Mouse (Mus musculus): ENCODE results near the gene Bicd1. TPM values are rescaled to one million over a fixed set of nuclear protein-coding genes. Genes with fewer than 3 reads are reported as not detected.
A peak's percentile ranks its signal among the peaks of the same experiment; 100 is the strongest.
"Not testable (repeated sequence)": the region's sequence is repeated elsewhere in the genome, so short reads cannot be mapped to it uniquely, and the experiment has no call there.

The Bicd1 gene
- not detected in 2 replicates for polyA plus RNA-seq (2012)

- Histone ChIP-seq H3K36me3 (ENCODE audit: control insufficient read depth) (no peaks in the 10 kb centered on the region), H3K9me3 (ENCODE audit: control insufficient read depth, low read length) (no peaks in the 10 kb centered on the region), H3K27me3 (ENCODE audit: control insufficient read depth) (peaks cover 12% of the 10 kb centered on the region), H3K4me1 (ENCODE audit: control insufficient read depth) (peaks cover 14% of the 10 kb centered on the region), H3K4me3 (replicated peaks) (peak within 1 kb of the TSS; percentile 71)
- no peak for TF ChIP-seq GATA1 (IDR thresholded peaks at IDR 0.05; ENCODE audit: low read length)
- TF ChIP-seq TAL1 (IDR thresholded peaks at IDR 0.05; ENCODE audit: low read length) = no peak
Observed at GRCm38 (mm10) chr6:149408833-149409332, at the start of gene Bicd1. Bicd1 (plus strand) TSS chr6:149408886.

GRCm38 (mm10) chr6:149362533-149362932 is 46.2 kb upstream of the Bicd1 start:
- not testable (repeated sequence) for H3K9me3 ChIP-seq (ENCODE audit: control insufficient read depth, low read length); H3K4me1 ChIP-seq (ENCODE audit: control insufficient read depth); H3K27me3 ChIP-seq (ENCODE audit: control insufficient read depth); H3K36me3 ChIP-seq (ENCODE audit: control insufficient read depth); H3K4me3 ChIP-seq (replicated peaks)

- not testable (repeated sequence) for H3K27me3 ChIP-seq (ENCODE audit: control insufficient read depth); H3K4me1 ChIP-seq (ENCODE audit: control insufficient read depth); H3K4me3 ChIP-seq (replicated peaks); H3K36me3 ChIP-seq (ENCODE audit: control insufficient read depth); H3K9me3 ChIP-seq (ENCODE audit: control insufficient read depth, low read length)
Observed at GRCm38 (mm10) chr6:149365975-149366374, 42.7 kb upstream of the Bicd1 start.

- Histone ChIP-seq H3K9me3 (ENCODE audit: control insufficient read depth, low read length) (peaks cover 1% of the 10 kb centered on the region; the same call in 1 of the 2 replicates), H3K36me3 (ENCODE audit: control insufficient read depth) (no peaks in the 10 kb centered on the region), H3K27me3 (ENCODE audit: control insufficient read depth) (no peaks in the 10 kb centered on the region), H3K4me1 (ENCODE audit: control insufficient read depth) (no peaks in the 10 kb centered on the region), H3K4me3 (replicated peaks) (no peak overlapping the region)
- no peak for TF ChIP-seq GATA1 (IDR thresholded peaks at IDR 0.05; ENCODE audit: low read length)
- TF ChIP-seq TAL1 (IDR thresholded peaks at IDR 0.05; ENCODE audit: low read length) = no peak
Observed at GRCm38 (mm10) chr6:149366403-149366802, 42.3 kb upstream of the Bicd1 start.

DNA sequence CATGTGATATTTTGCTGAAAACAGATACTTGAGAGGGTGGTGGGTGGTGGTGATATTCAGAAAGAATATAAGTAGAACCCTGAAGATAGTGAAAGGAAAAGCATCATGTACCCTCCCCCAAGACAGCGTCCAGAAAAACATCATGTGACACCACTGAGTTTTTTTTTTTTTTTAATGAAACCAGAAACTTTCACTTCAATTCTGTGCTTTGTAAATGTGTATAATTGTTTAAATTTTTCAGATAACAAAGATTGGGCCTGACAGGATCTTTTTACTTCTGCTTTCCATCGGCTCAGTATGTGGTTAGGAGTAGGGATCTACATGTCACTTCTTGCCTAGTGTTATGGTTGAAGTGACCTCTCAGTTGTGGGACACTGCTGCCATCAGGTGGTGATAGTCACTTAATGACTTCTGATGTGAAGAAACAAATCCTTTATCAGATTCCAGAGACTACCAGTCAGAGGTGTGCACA is 33.7 kb upstream of the Bicd1 start:
- Histone ChIP-seq H3K4me3 (replicated peaks) (no peak overlapping the region), H3K27me3 (ENCODE audit: control insufficient read depth) (no peaks in the 10 kb centered on the region), H3K4me1 (ENCODE audit: control insufficient read depth) (peaks cover 15% of the 10 kb centered on the region), H3K36me3 (ENCODE audit: control insufficient read depth) (no peaks in the 10 kb centered on the region), H3K9me3 (ENCODE audit: control insufficient read depth, low read length) (no peaks in the 10 kb centered on the region)
- TF ChIP-seq GATA1 (IDR thresholded peaks at IDR 0.05; ENCODE audit: low read length) = no peak; the same call in 1 of the 2 replicates
- no peak for TF ChIP-seq TAL1 (IDR thresholded peaks at IDR 0.05; ENCODE audit: low read length)

DNA sequence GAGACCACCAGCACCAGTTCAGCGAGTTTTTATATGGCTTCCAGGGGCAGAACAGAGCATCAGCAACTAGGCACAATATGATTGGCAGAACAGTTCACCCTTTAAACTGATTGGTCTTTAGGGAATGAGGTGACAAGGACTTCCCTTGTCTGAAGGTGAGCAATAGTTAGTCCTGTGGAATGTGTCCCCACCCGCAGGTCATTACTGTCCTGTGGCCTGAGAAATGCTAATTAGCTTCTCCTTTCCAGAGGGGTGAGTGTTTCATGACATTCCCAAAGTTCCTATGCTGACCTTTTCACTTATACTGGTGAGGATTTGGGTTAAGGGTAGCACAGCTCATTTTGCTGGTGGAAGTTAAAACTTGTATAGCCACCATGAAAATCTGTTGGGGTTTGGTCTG is 25.2 kb upstream of the Bicd1 start:
- no peaks in the 10 kb centered on the region for H3K36me3 ChIP-seq (ENCODE audit: control insufficient read depth)
- H3K4me1 ChIP-seq (ENCODE audit: control insufficient read depth) = no peaks in the 10 kb centered on the region
- no peaks in the 10 kb centered on the region for H3K9me3 ChIP-seq (ENCODE audit: control insufficient read depth, low read length)
- TF ChIP-seq TAL1 (IDR thresholded peaks at IDR 0.05; ENCODE audit: low read length) (no peak), GATA1 (IDR thresholded peaks at IDR 0.05; ENCODE audit: low read length) (no peak)
- H3K4me3 ChIP-seq (replicated peaks) = no peak overlapping the region
- no peaks in the 10 kb centered on the region for H3K27me3 ChIP-seq (ENCODE audit: control insufficient read depth)

DNA sequence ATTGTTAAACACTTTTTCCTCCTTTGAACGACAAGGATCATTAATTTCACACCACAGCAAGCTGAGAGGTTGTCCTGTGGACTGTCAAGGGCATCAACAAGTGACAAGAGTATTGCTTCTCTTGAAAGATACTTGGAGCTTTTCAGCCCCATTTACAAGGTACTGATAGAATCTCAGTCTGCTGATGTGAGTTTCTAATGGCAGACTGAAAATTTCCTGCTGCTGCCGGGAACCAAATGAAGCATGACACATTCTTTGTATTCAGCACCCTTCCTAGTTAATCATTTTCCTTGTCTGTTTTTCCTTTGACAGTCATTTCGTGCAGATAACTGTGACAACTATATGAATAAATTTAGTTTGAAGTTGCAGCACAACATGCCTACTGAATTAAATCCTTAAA is 22.3 kb upstream of the Bicd1 start:
- no peaks in the 10 kb centered on the region for H3K27me3 ChIP-seq (ENCODE audit: control insufficient read depth)
- TF ChIP-seq TAL1 (IDR thresholded peaks at IDR 0.05; ENCODE audit: low read length) (no peak), GATA1 (IDR thresholded peaks at IDR 0.05; ENCODE audit: low read length) (no peak)
- H3K4me1 ChIP-seq (ENCODE audit: control insufficient read depth) = no peaks in the 10 kb centered on the region
- no peak overlapping the region for H3K4me3 ChIP-seq (replicated peaks)
- H3K9me3 ChIP-seq (ENCODE audit: control insufficient read depth, low read length) = no peaks in the 10 kb centered on the region
- no peaks in the 10 kb centered on the region for H3K36me3 ChIP-seq (ENCODE audit: control insufficient read depth)

GRCm38 (mm10) chr6:149389626-149390025 is 19.1 kb upstream of the Bicd1 start:
- H3K36me3 ChIP-seq (ENCODE audit: control insufficient read depth); H3K4me3 ChIP-seq (replicated peaks); H3K27me3 ChIP-seq (ENCODE audit: control insufficient read depth); H3K9me3 ChIP-seq (ENCODE audit: control insufficient read depth, low read length); H3K4me1 ChIP-seq (ENCODE audit: control insufficient read depth): not testable (repeated sequence)

- Histone ChIP-seq H3K27me3 (ENCODE audit: control insufficient read depth) (no peaks in the 10 kb centered on the region), H3K4me3 (replicated peaks) (no peak overlapping the region), H3K9me3 (ENCODE audit: control insufficient read depth, low read length) (no peaks in the 10 kb centered on the region), H3K4me1 (ENCODE audit: control insufficient read depth) (no peaks in the 10 kb centered on the region), H3K36me3 (ENCODE audit: control insufficient read depth) (no peaks in the 10 kb centered on the region)
- TF ChIP-seq TAL1 (IDR thresholded peaks at IDR 0.05; ENCODE audit: low read length) (no peak), GATA1 (IDR thresholded peaks at IDR 0.05; ENCODE audit: low read length) (no peak)
Observed at GRCm38 (mm10) chr6:149399396-149399795, 9.3 kb upstream of the Bicd1 start.

DNA sequence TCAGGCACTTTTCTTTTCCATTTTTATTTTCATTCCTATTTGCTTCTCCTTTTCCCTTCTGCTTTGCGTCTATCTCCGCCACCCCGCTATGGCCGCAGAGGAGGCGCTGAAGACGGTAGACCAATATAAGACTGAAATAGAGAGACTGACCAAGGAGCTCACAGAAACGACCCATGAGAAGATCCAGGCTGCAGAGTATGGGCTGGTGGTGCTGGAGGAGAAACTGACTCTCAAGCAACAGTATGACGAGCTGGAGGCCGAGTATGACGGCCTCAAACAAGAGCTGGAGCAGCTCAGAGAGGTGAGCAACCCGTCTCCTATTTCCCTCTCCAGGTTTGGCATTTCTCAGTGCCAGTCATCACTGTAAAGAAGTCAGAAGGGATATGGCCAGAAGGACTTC is 655 bp downstream of the Bicd1 start:
- Histone ChIP-seq H3K27me3 (ENCODE audit: control insufficient read depth) (peaks cover 12% of the 10 kb centered on the region), H3K36me3 (ENCODE audit: control insufficient read depth) (no peaks in the 10 kb centered on the region), H3K9me3 (ENCODE audit: control insufficient read depth, low read length) (no peaks in the 10 kb centered on the region), H3K4me3 (replicated peaks) (peak overlapping the region; percentile 71), H3K4me1 (ENCODE audit: control insufficient read depth) (peaks cover 14% of the 10 kb centered on the region)
- TF ChIP-seq TAL1 (IDR thresholded peaks at IDR 0.05; ENCODE audit: low read length) = no peak
- no peak for TF ChIP-seq GATA1 (IDR thresholded peaks at IDR 0.05; ENCODE audit: low read length)
